Mouse (Mus musculus): ENCODE results near the gene Nrip2.

DNA sequence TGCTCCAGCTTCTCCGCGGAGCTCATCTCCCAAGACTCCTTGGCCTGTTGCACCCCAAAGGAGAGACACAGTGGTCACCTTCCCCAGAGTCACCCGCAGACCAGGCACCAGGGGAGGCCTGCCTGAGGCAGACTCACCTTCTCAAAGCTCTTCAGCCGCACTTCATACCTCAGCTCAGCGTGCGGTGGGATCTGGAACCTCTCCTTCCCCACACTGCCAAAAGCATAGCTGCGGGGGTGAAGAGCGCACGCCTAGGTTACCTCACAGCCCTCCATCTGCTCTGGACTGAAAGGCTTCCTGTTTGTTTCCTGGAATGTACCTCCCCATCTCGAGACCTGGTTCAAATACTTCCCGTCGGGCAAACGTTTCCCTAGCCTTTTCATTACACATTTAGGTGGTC lies 34.5 kb downstream of the Nrip2 start:
- TF ChIP-seq CTCF (IDR thresholded peaks at IDR 0.05; ENCODE audit: borderline replicate concordance, control insufficient read depth, extremely low read depth, insufficient read depth, low read length, poor library complexity) (no peak), POLR2A (IDR thresholded peaks at IDR 0.05; ENCODE audit: control insufficient read depth, extremely low read depth, insufficient read depth, low read length, poor library complexity) (no peak)
